Mouse (Mus musculus): ENCODE measurements at regions not wholly inside any gene's neighbourhood (a gene's known extent, or its start where the extent isn't known, plus 50 kb on each side); places are given as distances from the start of the nearest gene placed in this dataset.
"Not testable (repeated sequence)": the region's sequence is repeated elsewhere in the genome, so short reads cannot be mapped to it uniquely, and the experiment has no call there.

DNA sequence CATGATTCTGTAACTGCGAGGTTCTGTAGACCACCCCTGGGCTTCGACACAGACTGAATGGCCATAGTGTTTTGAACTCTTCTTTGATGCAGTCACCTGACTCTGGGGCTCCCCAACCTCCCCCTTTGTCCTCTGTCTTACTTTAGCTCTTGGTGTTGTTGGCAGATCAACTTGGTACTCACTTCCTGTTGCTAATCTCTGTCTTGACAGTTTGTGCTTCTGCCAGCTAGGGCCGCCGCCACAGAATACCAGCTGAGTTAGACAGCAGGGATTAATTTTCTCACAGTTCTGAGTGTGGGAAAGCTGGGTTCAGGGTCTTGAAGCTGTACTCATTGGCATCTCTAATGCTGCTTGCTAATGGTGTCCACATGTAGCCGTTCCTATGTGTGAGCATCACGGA, 125.6 kb downstream of the Gm11077 start:
- no peak overlapping the region for H3K27ac ChIP-seq (ENCODE audit: insufficient read depth, low read depth, low read length)
- TF ChIP-seq CTCF (IDR thresholded peaks at IDR 0.05; ENCODE audit: insufficient read depth, low read depth, low read length) (no peak), POLR2A (IDR thresholded peaks at IDR 0.05; ENCODE audit: insufficient read depth, low read depth, low read length) (no peak)
- WGBS = 79% methylated on average over 6 of the region's 6 CpGs
- H3K4me3 ChIP-seq (ENCODE audit: insufficient read depth, low read depth, low read length) = no peak overlapping the region
- peaks cover 17% of the 10 kb centered on the region for H3K4me1 ChIP-seq (ENCODE audit: control insufficient read depth, insufficient read depth, low read length)

DNA sequence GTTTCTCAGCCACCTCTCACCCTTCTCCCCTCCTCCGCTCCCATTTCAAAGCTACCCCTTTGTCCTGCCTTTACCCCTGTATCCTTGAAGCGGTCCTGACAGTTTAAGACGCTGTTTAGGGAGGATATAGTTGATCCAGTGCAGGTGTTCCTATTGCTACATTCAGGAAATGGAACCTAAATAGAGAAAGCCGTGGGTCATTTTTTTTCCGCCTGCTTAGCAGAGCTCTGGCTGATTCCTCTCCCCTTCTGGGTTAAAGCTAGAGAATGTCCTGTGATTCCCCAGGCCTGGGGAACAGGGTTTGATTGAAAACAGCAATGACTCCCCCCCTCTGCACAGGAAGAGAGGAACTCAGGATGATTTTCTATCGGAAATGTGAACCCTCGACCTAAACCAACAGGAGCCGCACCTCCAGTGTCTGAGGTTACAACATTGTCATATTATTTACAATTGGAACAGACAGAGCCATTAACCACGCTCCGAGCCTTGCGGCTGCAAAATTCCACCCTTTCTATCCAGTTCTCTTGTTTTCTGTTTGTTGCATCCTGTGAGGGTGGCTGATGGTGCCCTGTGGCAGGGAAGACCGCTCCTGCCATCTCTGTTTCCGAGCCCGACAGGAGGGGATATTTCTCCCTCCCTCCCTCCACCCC, 127.5 kb downstream of the Gm11077 start:
- peak overlapping the region; percentile 4; the same call in 1 of the 2 replicates for H3K4me3 ChIP-seq (ENCODE audit: insufficient read depth, low read depth, low read length)
- no peak overlapping the region for H3K27ac ChIP-seq (ENCODE audit: insufficient read depth, low read depth, low read length)
- 23% methylated on average over 14 of the region's 14 CpGs for WGBS
- TF ChIP-seq POLR2A (IDR thresholded peaks at IDR 0.05; ENCODE audit: insufficient read depth, low read depth, low read length) (no peak), CTCF (IDR thresholded peaks at IDR 0.05; ENCODE audit: insufficient read depth, low read depth, low read length) (no peak)
- peaks cover 17% of the 10 kb centered on the region for H3K4me1 ChIP-seq (ENCODE audit: control insufficient read depth, insufficient read depth, low read length)

DNA sequence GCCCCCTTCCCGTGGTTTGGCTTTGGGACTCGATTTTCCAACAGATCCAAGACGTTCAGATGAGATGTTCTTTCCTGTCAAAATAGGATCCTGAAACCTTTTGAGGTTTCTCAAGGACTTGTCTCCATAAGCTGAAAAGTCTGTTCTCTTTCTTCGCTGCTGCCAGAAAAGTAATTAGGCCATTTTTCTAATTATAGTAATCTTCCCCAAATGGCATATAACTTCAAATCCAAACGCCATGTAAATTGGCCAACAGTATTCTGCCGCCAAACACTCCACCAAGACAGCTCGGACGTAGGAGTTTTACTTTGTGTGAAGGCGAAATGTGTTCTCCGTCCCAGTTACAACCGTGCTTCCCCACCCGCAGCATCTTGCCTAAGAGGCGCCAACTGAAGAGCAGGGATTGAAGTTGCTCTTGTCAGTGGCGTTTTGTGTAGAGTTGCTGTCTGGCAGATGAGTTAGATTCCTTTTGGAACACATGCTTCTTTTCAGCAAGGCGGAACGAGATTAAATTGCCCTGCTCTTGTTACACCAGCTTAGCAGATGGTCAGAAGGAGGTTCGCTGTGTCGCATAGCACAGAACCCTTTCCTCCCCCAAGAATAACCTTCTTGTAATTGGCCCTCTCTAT, 128.1 kb downstream of the Gm11077 start:
- H3K4me3 ChIP-seq (ENCODE audit: insufficient read depth, low read depth, low read length) = peak overlapping the region; percentile 8; the same call in 1 of the 2 replicates
- TF ChIP-seq POLR2A (IDR thresholded peaks at IDR 0.05; ENCODE audit: insufficient read depth, low read depth, low read length) (no peak), CTCF (IDR thresholded peaks at IDR 0.05; ENCODE audit: insufficient read depth, low read depth, low read length) (no peak)
- H3K4me1 ChIP-seq (ENCODE audit: control insufficient read depth, insufficient read depth, low read length) = peaks cover 16% of the 10 kb centered on the region
- WGBS = 8% methylated on average over 18 of the region's 18 CpGs
- no peak overlapping the region for H3K27ac ChIP-seq (ENCODE audit: insufficient read depth, low read depth, low read length)

DNA sequence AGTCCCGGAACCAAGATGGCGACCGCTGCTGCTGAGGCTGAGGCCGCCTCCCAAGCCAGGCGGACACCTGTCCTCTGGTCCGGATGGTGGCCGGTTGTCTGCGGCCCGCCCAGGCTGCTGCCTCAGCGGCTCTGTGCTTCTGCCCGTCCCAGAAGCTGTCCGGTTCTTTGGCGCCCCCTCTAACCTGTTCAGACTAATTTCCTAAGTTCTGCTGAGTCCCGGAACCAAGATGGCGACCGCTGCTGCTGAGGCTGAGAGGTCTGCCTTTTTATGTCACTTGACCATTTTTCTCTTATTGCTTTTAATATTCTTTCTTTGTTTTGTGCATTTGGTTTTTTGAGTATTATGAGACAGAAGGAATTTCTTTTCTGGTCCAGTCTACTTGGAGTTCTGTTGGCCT, 140.4 kb downstream of the Gm11077 start:
- not testable (repeated sequence) for H3K27ac ChIP-seq (ENCODE audit: insufficient read depth, low read depth, low read length); H3K4me1 ChIP-seq (ENCODE audit: control insufficient read depth, insufficient read depth, low read length); H3K4me3 ChIP-seq (ENCODE audit: insufficient read depth, low read depth, low read length)
- 95% methylated on average over 11 of the region's 16 CpGs for WGBS

DNA sequence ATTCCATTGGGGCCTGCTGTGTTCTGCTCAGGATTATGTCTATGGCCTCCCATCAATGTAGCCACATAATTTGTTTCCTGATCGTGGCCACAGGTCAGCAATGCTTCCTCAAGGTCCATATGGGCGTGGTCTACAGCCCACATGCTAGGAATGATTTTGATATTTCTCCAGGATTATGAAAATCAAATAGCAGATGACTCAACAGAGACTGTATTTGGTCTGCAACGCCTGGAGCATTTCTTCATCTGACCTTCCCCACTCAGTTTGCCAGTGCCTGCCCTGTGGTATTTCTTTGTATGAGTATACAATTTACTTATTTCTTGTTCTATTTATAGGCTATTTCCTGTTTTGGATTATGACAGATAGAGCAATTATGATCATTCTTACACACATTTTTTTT, 145.7 kb downstream of the Gm11077 start:
- 75% methylated on average over 3 of the region's 3 CpGs for WGBS
- no peak for TF ChIP-seq CTCF (IDR thresholded peaks at IDR 0.05; ENCODE audit: insufficient read depth, low read depth, low read length)
- no peak for TF ChIP-seq POLR2A (IDR thresholded peaks at IDR 0.05; ENCODE audit: insufficient read depth, low read depth, low read length)

DNA sequence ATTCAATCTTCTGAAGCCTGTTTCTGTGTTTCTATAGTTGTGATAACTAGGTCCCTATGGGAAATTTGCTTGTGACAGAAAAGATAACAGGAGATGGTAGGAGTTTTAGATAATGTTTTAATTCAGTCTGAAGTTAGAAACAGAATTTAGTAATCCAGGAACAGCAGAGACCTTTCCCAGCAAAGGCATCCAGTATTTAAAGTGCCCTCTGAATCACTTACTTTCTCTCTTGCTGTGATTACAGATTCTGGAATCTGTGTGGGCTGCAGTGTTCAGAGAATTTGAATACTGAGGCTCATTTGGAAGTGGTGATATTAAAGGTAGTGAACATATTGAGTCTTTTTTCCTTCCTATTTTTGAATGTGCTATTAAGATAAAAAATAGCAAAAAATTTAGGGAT, 154.6 kb downstream of the Gm11077 start:
- no peak for TF ChIP-seq CTCF (IDR thresholded peaks at IDR 0.05; ENCODE audit: insufficient read depth, low read depth, low read length)
- TF ChIP-seq POLR2A (IDR thresholded peaks at IDR 0.05; ENCODE audit: insufficient read depth, low read depth, low read length) = no peak
- Histone ChIP-seq H3K4me1 (ENCODE audit: control insufficient read depth, insufficient read depth, low read length) (no peaks in the 10 kb centered on the region), H3K27ac (ENCODE audit: insufficient read depth, low read depth, low read length) (peak overlapping the region; percentile 73; the same call in 1 of the 2 replicates), H3K4me3 (ENCODE audit: insufficient read depth, low read depth, low read length) (no peak overlapping the region)

More for the DNA sequence above, 145.7 kb downstream of the Gm11077 start:
- Histone ChIP-seq H3K27ac (ENCODE audit: insufficient read depth, low read depth, low read length) (no peak overlapping the region), H3K4me1 (ENCODE audit: control insufficient read depth, insufficient read depth, low read length) (no peaks in the 10 kb centered on the region), H3K4me3 (ENCODE audit: insufficient read depth, low read depth, low read length) (no peak overlapping the region)

DNA sequence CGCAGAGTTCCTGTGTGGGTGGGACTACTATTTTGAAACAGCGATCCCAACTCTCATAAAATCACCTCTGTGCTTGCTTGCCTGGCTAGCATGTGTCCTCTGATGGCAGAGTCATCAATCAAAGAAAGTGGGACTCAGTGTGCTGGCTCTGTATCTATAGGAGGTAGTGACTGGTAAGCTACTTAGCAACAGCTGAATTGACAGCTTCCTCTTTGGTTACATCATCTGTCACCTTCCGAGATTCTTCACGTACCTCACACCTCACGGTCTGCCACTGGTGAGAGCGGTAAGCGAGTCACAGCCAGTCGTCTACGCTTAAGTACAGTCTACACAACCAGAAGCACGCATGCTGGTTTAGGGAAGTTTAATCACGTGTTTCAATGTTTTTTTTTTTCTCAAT, 159.5 kb downstream of the Gm11077 start:
- TF ChIP-seq CTCF (IDR thresholded peaks at IDR 0.05; ENCODE audit: insufficient read depth, low read depth, low read length) (no peak), POLR2A (IDR thresholded peaks at IDR 0.05; ENCODE audit: insufficient read depth, low read depth, low read length) (no peak)
- Histone ChIP-seq H3K27ac (ENCODE audit: insufficient read depth, low read depth, low read length) (no peak overlapping the region), H3K4me3 (ENCODE audit: insufficient read depth, low read depth, low read length) (no peak overlapping the region), H3K4me1 (ENCODE audit: control insufficient read depth, insufficient read depth, low read length) (no peaks in the 10 kb centered on the region)
- WGBS = 77% methylated on average over 11 of the region's 11 CpGs

DNA sequence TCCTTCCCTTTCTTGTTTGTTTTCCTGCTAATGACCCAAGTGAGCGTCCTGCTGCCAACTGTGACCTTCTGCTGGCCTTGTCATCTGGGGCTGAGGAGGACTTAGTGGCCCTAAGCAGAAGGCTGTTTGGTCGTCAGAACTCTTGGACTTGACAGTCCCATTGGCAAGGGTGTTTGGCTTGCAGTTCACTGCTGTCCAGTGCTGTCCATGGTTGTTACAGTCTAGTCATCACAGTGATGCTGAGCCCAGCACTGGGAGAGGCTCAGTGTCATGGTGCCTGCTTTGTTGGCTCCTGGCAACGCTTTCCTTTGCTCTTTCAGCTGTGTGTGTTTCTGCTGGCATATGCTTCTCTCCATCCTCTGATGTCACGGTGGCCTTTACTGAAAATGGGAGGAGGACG, 161.0 kb downstream of the Gm11077 start:
- H3K4me3 ChIP-seq (ENCODE audit: insufficient read depth, low read depth, low read length) = no peak overlapping the region
- TF ChIP-seq CTCF (IDR thresholded peaks at IDR 0.05; ENCODE audit: insufficient read depth, low read depth, low read length) (no peak), POLR2A (IDR thresholded peaks at IDR 0.05; ENCODE audit: insufficient read depth, low read depth, low read length) (no peak)
- H3K4me1 ChIP-seq (ENCODE audit: control insufficient read depth, insufficient read depth, low read length) = peaks cover 7% of the 10 kb centered on the region; the same call in 1 of the 2 replicates
- WGBS = 76% methylated on average over 5 of the region's 5 CpGs
- no peak overlapping the region for H3K27ac ChIP-seq (ENCODE audit: insufficient read depth, low read depth, low read length)

DNA sequence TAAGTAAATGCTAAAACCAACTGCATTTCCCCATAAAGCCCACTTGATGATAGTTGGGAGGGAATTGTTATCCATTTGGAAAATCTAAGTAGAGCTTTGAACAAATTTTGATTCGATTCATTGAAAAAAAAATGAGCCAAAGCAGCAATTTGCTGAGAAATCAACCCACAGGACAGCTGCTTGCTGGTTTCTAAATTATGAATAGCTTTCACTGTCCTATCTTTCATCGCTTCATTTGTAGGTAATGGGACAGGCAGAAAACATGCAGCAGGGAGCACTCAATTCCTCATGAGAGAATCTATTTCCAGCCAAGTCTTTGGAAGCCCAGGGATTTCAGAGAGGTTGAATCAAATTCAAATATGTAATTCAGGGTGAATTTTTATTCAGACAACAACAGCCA, 161.5 kb downstream of the Gm11077 start:
- 68% methylated on average over 2 of the region's 2 CpGs for WGBS
- no peak for TF ChIP-seq CTCF (IDR thresholded peaks at IDR 0.05; ENCODE audit: insufficient read depth, low read depth, low read length)
- no peak for TF ChIP-seq POLR2A (IDR thresholded peaks at IDR 0.05; ENCODE audit: insufficient read depth, low read depth, low read length)
- no peak overlapping the region for H3K27ac ChIP-seq (ENCODE audit: insufficient read depth, low read depth, low read length)

More for the DNA sequence above, 161.5 kb downstream of the Gm11077 start:
- Histone ChIP-seq H3K4me3 (ENCODE audit: insufficient read depth, low read depth, low read length) (no peak overlapping the region), H3K4me1 (ENCODE audit: control insufficient read depth, insufficient read depth, low read length) (peaks cover 7% of the 10 kb centered on the region; the same call in 1 of the 2 replicates)

Measured in olfactory bulb, adult 2 months (tissue).